Mouse (Mus musculus) thymus, adult 2 months (tissue): ENCODE data around the gene Gm10190. TPM values are rescaled to one million over a fixed set of nuclear protein-coding genes. Genes with fewer than 3 reads are reported as not detected.
"Not testable (repeated sequence)": the region's sequence is repeated elsewhere in the genome, so short reads cannot be mapped to it uniquely, and the experiment has no call there.

Source experiments
- DNase-seq: peaks from one replicate; pipeline ENCODE4 v3.0.0; 2021
- H3K27ac ChIP-seq: fragments of 200-500 bp; 2 replicates; pipeline ENCODE4 v1.5.1; 2012; ENCODE audit warnings: low read length, control low read depth; ENCODE audit not compliant: control insufficient read depth, insufficient read depth
- H3K27me3 ChIP-seq: fragments of 200-500 bp; 2 replicates; pipeline ENCODE4 v1.6.1; 2012; ENCODE audit warnings: mild to moderate bottlenecking, low read length, moderate library complexity, mixed read lengths; ENCODE audit not compliant: control insufficient read depth, insufficient read depth
- H3K36me3 ChIP-seq: fragments of 200-500 bp; 2 replicates; pipeline ENCODE4 v1.6.1; 2012; ENCODE audit warnings: mild to moderate bottlenecking, low read length, moderate library complexity; ENCODE audit not compliant: control insufficient read depth, insufficient read depth
- H3K4me1 ChIP-seq: fragments of 200-500 bp; replicated peaks from 2 replicates; pipeline ENCODE4 v1.6.1; 2012; ENCODE audit warnings: low read length; ENCODE audit not compliant: control insufficient read depth, insufficient read depth
- H3K4me3 ChIP-seq: fragments of 200-500 bp; 2 replicates; pipeline ENCODE4 v1.5.1; 2012; ENCODE audit warnings: mild to moderate bottlenecking, low read length, control low read depth, moderate library complexity; ENCODE audit not compliant: control insufficient read depth, insufficient read depth
- CTCF ChIP-seq: fragments of 200-500 bp; IDR thresholded peaks from 2 replicates; pipeline ENCODE4 v1.5.1; 2012; ENCODE audit warnings: mild to moderate bottlenecking, control low read depth, low read length, moderate library complexity, borderline replicate concordance; ENCODE audit not compliant: control insufficient read depth, poor library complexity, insufficient read depth; ENCODE audit errors: extremely low read depth
- POLR2A ChIP-seq: fragments of 200-500 bp; IDR thresholded peaks from 2 replicates; pipeline ENCODE4 v1.6.1; 2012; ENCODE audit warnings: mild to moderate bottlenecking, low read length, control low read depth, moderate library complexity; ENCODE audit not compliant: control insufficient read depth, poor library complexity, insufficient read depth; ENCODE audit errors: extremely low read depth
- WGBS: fragments of 180-500 bp; shearing (Covaris S2); methylation state at CpG from one replicate; pipeline ENCODE4 v1.1.7; 2018; 5-methylcytosine and 5-hydroxymethylcytosine counted together
- polyA plus RNA-seq: library from polyadenylated mRNA; depleted of rRNA; stranded (reverse); fragments of >200 nt; gene quantifications from 2 replicates; pipeline ENCODE4 v1.2.3, GENCODE M21; 2012

Gm10190 gene
- polyA plus RNA-seq, 1 experiment, result not detected

DNA sequence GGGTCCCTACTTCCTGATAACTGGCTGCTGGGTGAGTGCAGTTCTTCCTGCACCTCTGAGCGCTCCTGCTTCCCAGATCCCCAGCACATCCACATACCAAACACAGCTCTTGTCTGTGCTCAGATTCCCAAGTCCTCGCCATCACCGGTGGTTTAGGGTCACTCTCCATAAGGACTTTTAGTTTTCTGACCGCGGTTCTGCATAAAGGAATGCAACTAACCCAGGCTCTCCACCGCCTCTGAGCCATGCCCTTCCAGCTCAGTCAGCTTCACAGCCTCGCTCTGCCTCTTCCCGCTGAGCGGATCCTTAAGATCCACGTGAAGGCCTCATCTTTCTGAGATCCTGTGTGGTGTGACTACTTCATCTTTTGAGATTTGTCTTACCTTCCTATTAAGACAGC, 16.7 kb upstream of the Gm10190 start:
- no peak for TF ChIP-seq POLR2A
- TF ChIP-seq CTCF, result no peak
- H3K36me3 ChIP-seq, result no peaks in the 10 kb centered on the region
- no peak overlapping the region for H3K27ac ChIP-seq
- no peaks in the 10 kb centered on the region for H3K27me3 ChIP-seq
- 88% methylated on average over 10 of the region's 10 CpGs for WGBS
- H3K4me3 ChIP-seq, result no peak overlapping the region
- DNase-seq, result no peak
- H3K4me1 ChIP-seq, result peaks cover 3% of the 10 kb centered on the region; the same call in 1 of the 2 replicates

DNA sequence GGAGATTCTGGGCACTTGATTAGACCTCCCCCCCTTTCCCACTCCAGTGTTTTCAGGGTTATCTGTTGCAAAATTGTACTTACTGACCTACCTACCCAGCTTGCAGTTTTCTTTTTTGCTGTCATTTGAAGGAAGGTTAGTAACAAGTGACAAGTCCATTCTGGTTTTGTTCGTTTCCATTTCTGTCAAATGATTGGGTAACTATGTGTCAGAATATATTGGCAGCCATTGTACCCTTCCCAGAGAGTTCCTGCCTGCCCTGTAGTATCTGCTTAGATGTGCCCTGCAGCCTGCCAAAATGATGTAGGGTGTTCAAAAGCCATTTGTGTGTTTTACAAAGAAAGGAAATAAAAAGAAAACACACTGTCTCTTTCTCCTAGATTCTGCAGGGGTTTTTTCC, 12.3 kb upstream of the Gm10190 start:
- no peak for DNase-seq
- H3K36me3 ChIP-seq, result no peaks in the 10 kb centered on the region
- 54% methylated on average over 1 of the region's 1 CpGs for WGBS
- no peaks in the 10 kb centered on the region for H3K4me1 ChIP-seq
- no peak overlapping the region for H3K4me3 ChIP-seq
- H3K27ac ChIP-seq, result no peak overlapping the region
- no peak for TF ChIP-seq CTCF
- TF ChIP-seq POLR2A, result no peak
- H3K27me3 ChIP-seq, result no peaks in the 10 kb centered on the region

DNA sequence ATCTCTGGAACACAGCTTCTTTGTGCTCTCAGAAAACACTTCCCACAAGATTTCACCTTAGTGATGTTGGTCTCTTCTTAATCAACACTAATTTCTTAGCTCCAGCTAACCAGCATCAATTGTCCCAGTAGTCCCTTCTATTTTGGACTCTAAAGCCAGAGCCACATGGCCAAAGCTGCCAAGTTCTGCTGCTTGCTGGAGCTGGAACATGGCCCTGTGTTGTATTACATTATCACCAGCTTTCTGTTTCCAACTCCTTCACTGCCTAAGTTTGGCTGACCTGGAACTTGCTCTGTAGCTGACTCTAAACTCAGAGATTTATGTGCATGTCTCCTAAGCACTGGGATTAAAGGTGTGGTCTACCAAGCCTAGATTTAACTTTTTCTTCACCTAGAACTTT, 5.0 kb upstream of the Gm10190 start:
- H3K27me3 ChIP-seq, H3K27ac ChIP-seq, H3K4me1 ChIP-seq, DNase-seq, H3K4me3 ChIP-seq, H3K36me3 ChIP-seq: not testable (repeated sequence)

DNA sequence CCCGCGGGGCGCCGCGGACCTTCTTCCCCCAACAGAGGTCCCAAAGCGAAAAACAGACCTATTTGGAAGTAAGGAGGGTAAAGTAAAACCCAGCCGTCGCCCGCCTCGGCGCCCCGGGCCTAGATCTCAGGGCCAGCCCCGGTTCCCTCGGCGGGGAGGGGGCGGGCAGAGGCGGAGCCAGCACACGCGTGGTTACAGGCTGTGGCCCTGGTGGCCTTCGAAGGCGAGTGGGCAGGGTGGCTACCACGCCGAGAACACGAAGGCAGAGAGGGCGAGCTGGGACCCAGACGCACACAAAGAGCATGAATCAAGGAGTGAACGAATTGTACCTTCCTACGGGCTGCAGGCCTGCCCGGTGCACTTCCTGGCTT, 370 bp upstream of the Gm10190 start:
- H3K4me3 ChIP-seq, result peak overlapping the region; percentile 54
- no peaks in the 10 kb centered on the region for H3K36me3 ChIP-seq
- H3K27ac ChIP-seq, result no peak overlapping the region
- DNase-seq, result no peak
- H3K27me3 ChIP-seq, result no peaks in the 10 kb centered on the region
- TF ChIP-seq CTCF, result no peak
- no peak for TF ChIP-seq POLR2A
- 25% methylated on average over 29 of the region's 29 CpGs for WGBS
- peaks cover 7% of the 10 kb centered on the region for H3K4me1 ChIP-seq

DNA sequence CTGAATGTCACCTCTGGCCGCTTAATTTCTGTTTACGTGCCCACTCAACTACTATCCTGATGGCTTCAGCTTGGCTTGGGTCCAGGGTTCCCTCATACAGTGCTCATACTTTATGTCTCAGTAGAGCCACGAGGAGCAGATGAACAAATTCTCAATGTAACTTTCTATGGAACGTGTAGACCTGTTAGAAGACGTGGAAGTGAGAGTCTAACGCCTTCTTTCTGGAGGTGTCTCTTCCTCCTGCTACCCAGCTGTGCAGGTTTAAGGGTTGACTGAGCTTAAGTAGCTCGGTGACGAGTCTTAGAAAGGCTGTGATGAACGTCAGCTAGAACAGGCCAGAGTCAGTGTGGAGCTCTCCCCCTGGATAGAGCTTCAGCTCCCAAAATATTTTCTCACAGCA, 4.7 kb downstream of the Gm10190 start:
- WGBS, result 91% methylated on average over 9 of the region's 9 CpGs
- no peak overlapping the region for H3K4me3 ChIP-seq
- H3K4me1 ChIP-seq, result peaks cover 3% of the 10 kb centered on the region; the same call in 1 of the 2 replicates
- TF ChIP-seq CTCF, result no peak
- no peak for TF ChIP-seq POLR2A
- no peaks in the 10 kb centered on the region for H3K36me3 ChIP-seq
- H3K27ac ChIP-seq, result no peak overlapping the region
- DNase-seq, result no peak
- no peaks in the 10 kb centered on the region for H3K27me3 ChIP-seq

DNA sequence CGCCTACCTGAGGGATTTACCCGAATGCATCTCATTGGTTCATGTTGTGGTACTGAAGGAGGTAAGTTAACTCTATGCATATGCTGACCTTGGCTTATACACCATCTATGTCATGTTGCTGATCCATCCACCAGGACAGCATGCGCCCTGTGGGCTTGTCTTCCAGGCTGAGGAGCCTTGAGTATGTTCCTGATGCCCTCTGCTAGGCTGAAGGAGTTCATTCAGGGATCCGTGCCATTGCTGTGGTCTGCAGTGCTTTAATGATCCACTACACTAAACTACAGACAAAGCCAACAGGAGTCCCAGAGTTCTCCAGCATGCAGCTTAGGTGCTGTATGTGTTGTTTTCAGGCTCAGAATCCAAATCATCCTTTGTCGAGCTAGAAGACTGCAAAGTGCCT, 6.1 kb downstream of the Gm10190 start:
- Histone ChIP-seq H3K4me3 (no peak overlapping the region), H3K36me3 (no peaks in the 10 kb centered on the region), H3K4me1 (no peaks in the 10 kb centered on the region), H3K27ac (no peak overlapping the region), H3K27me3 (no peaks in the 10 kb centered on the region)
- no peak for TF ChIP-seq CTCF
- no peak for TF ChIP-seq POLR2A
- no peak for DNase-seq
- 95% methylated on average over 5 of the region's 5 CpGs for WGBS

DNA sequence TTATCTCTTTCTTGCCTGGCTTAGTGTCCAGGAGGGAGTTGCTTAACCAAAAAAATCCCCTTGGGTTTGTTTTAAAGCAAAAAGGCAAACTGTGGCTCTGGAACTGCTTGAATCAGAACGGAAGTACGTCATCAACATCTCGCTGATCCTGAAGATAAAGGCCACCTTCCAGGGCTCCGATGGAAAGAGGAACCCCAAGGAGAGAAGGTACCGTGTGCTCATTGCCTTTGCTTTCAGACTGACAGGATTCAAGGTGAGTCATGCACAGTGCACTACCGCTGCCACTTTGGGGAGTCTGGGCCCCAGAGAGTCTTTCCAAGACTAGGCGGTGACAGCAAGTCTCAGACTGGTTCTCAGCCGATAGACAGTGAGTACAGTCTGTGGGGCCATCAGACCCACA, 13.1 kb downstream of the Gm10190 start:
- Histone ChIP-seq H3K27me3 (no peaks in the 10 kb centered on the region), H3K4me3 (no peak overlapping the region), H3K27ac (no peak overlapping the region), H3K36me3 (no peaks in the 10 kb centered on the region), H3K4me1 (no peaks in the 10 kb centered on the region)
- TF ChIP-seq POLR2A (no peak), CTCF (no peak)
- no peak for DNase-seq
- 69% methylated on average over 8 of the region's 8 CpGs for WGBS

DNA sequence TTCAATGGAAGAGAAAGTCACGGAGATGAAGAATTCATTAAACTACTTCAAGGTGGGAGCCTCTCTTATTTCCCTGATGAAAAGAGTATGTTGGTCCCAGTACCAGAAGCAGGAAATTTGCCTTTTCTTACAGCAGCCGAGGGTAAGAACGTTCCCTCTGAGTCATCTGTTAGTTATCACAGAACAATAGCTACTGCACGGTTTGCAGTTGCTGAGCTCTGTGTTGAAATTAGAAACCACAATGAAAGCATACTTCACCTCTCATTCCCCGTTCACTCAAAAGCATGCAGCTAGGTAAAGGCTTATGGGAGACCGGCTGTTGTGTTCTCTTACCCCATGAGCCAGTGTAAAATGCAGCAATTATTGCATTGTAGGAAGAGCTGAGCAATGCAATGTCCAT, 26.1 kb downstream of the Gm10190 start:
- Histone ChIP-seq H3K4me3 (no peak overlapping the region), H3K27ac (no peak overlapping the region), H3K27me3 (no peaks in the 10 kb centered on the region), H3K4me1 (no peaks in the 10 kb centered on the region), H3K36me3 (no peaks in the 10 kb centered on the region)
- TF ChIP-seq CTCF (no peak), POLR2A (no peak)
- 83% methylated on average over 6 of the region's 6 CpGs for WGBS
- no peak for DNase-seq
